ENCODE assay signal across 20 mouse cellular contexts in the genomic region with DNA sequence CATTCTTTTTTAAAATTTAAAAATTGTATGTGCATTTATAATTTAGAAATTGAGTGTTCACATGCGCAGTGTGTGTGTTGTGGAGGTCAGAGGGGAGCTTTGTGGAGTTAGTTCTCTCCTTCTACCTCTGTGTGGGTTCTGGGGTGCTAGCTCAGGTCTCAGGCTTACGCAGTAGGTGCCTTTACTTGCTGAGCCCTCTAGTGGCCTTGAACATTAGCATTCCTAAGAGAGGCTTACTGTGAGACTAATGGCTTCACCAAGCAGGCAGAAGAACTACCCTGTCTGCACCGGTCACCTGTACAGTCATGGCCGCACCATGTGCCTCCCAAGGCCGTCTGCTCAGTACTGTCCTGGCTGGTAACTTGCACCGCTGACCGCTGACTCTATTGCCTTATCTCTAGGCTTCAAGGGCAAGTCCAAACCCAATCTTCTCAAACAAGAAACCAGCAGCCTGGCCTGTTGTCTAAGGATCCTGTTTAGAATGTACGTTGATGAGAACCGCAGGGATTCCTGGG. TPM values are rescaled to one million over a fixed set of nuclear protein-coding genes. Genes with fewer than 3 reads are reported as not detected.
DNase-seq lines count a peak whose midpoint lies in the region; ATAC-seq and TF ChIP-seq lines count a peak whose summit lies in the region.
"Had no signal": no experiment of that assay in that cellular context is flagged by ENCODE, and none has a peak within 500 bp of the region (broad histone marks: within the 10 kb centered on the region; RNA-seq: fewer than 3 reads in every experiment).

No protein-coding gene starts in this region.

- WGBS in lung, embryonic 14.5 days: 76% methylated on average over 9 of the region's 9 CpGs
- WGBS in intestine, postnatal 0 days: 71% methylated on average over 9 of the region's 9 CpGs

- no peaks in the 10 kb centered on the region for H3K27me3 ChIP-seq in lung, embryonic 14.5 days (ENCODE audit: insufficient read depth, low read length)
- H3K27me3 ChIP-seq in intestine, postnatal 0 days (replicated peaks; ENCODE audit: control insufficient read depth, insufficient read depth, low read length): no peaks in the 10 kb centered on the region
- H3K27me3 ChIP-seq: liver, embryonic 13.5 days; neural tube, embryonic 12.5 days had no signal

- peak; percentile 26; the same call in 1 of the 2 replicates for TF ChIP-seq CTCF in lung, embryonic 14.5 days (IDR thresholded peaks at IDR 0.05; ENCODE audit: low read depth)
- peak; percentile 50 for TF ChIP-seq CTCF in intestine, postnatal 0 days (IDR thresholded peaks at IDR 0.05; ENCODE audit: low read depth)

- H3K36me3 ChIP-seq in lung, embryonic 14.5 days (ENCODE audit: insufficient read depth): peaks cover 41% of the 10 kb centered on the region
- peaks cover 20% of the 10 kb centered on the region for H3K36me3 ChIP-seq in ES-E14 (ENCODE audit: control insufficient read depth, insufficient read depth, low read length, poor library complexity, severe bottlenecking)
- peaks cover 62% of the 10 kb centered on the region for H3K36me3 ChIP-seq in intestine, postnatal 0 days (ENCODE audit: control insufficient read depth, insufficient read depth)

- H3K27ac ChIP-seq in lung, embryonic 14.5 days (ENCODE audit: low read depth): no peak overlapping the region
- no peak overlapping the region for H3K27ac ChIP-seq in ES-E14 (ENCODE audit: insufficient read depth, low read depth, low read length, poor library complexity, severe bottlenecking)
- no peak overlapping the region for H3K27ac ChIP-seq in intestine, postnatal 0 days (ENCODE audit: low read depth, low read length)
- H3K27ac ChIP-seq: forebrain, embryonic 10.5 days; liver, embryonic 13.5 days; neural tube, embryonic 12.5 days had no signal

- in situ Hi-C loops in ES-E14 (cut with MboI; ENCODE audit: low sequenced_read_pairs in 2 of 2, unreplicated experiment in 2 of 2): no loop called here

- H3K9ac ChIP-seq in lung, embryonic 14.5 days: no peak overlapping the region
- peak overlapping the region; percentile 44; the same call in 1 of the 2 replicates for H3K9ac ChIP-seq in ES-E14 (ENCODE audit: insufficient read depth, low read depth, low read length, poor library complexity, severe bottlenecking)
- H3K9ac ChIP-seq in intestine, postnatal 0 days (ENCODE audit: low read depth, low read length): no peak overlapping the region
- H3K9ac ChIP-seq: liver, embryonic 13.5 days; neural tube, embryonic 12.5 days had no signal

- no peak for ATAC-seq in lung, embryonic 14.5 days (ENCODE audit: insufficient read depth)
- ATAC-seq in intestine, postnatal 0 days: no peak
- ATAC-seq: inflammation-experienced regulatory T-cells, adult 6 months had no signal

- DNase-seq in adrenal gland, adult 2 months: peak; percentile 71
- no peak for DNase-seq in adrenal gland, postnatal 25 days
- no peak for DNase-seq in lung, embryonic 14.5 days
- DNase-seq in lung, postnatal 36 days: no peak
- DNase-seq in ES-E14 (ENCODE audit: low read depth, low spot score): no peak
- DNase-seq in spleen, postnatal 14 days (ENCODE audit: low spot score in 2 of 2): no peak
- no peak for DNase-seq in urinary bladder, postnatal 14 days (ENCODE audit: low spot score)
- DNase-seq: cerebellum, adult 18-20 months; heart, postnatal 4 days; kidney, postnatal 14 days; left cerebral cortex, postnatal 4 days; liver, embryonic 13.5 days; right cerebral cortex, postnatal 4 days; thymus, postnatal 36 days had no signal

- H3K4me2 ChIP-seq in lung, embryonic 14.5 days: no peak overlapping the region
- H3K4me2 ChIP-seq in intestine, postnatal 0 days (replicated peaks; ENCODE audit: low read depth): no peak overlapping the region
- H3K4me2 ChIP-seq: heart, embryonic 11.5 days; liver, embryonic 13.5 days; neural tube, embryonic 12.5 days had no signal

- H3K4me1 ChIP-seq in lung, embryonic 14.5 days (ENCODE audit: insufficient read depth): no peaks in the 10 kb centered on the region
- peaks cover 0 to 13% of the 10 kb centered on the region in 2 experiments; a peak in 1 of 4 replicates for H3K4me1 ChIP-seq in ES-E14 (ENCODE audit: control insufficient read depth in 2 of 2, insufficient read depth in 2 of 2, low read length in 2 of 2, poor library complexity in 1 of 2)
- no peaks in the 10 kb centered on the region for H3K4me1 ChIP-seq in intestine, postnatal 0 days (replicated peaks; ENCODE audit: control insufficient read depth, insufficient read depth, low read length)
- H3K4me1 ChIP-seq: liver, embryonic 13.5 days; neural tube, embryonic 12.5 days had no signal

- no peak overlapping the region for H3K4me3 ChIP-seq in lung, embryonic 14.5 days (ENCODE audit: low read depth, low read length)
- 0 out of 4 replicates have a peak overlapping the region, but pooled peaks of 1 of the 2 experiments have one; percentile 24 for H3K4me3 ChIP-seq in ES-E14 (ENCODE audit: insufficient read depth in 1 of 2, low read depth in 1 of 2, low read length in 2 of 2, poor library complexity in 1 of 2, severe bottlenecking in 1 of 2)
- H3K4me3 ChIP-seq in intestine, postnatal 0 days (ENCODE audit: low read depth, low read length): no peak overlapping the region
- H3K4me3 ChIP-seq: forebrain, embryonic 10.5 days; liver, embryonic 13.5 days; neural tube, embryonic 12.5 days had no signal

- no peaks in the 10 kb centered on the region for H3K9me3 ChIP-seq in lung, embryonic 14.5 days (ENCODE audit: low read depth, low read length)
- no peaks in the 10 kb centered on the region for H3K9me3 ChIP-seq in ES-E14 (ENCODE audit: control insufficient read depth, insufficient read depth, low read depth, low read length)
- no peaks in the 10 kb centered on the region for H3K9me3 ChIP-seq in intestine, postnatal 0 days (ENCODE audit: control insufficient read depth)
- H3K9me3 ChIP-seq: forebrain, embryonic 10.5 days; G1E; liver, embryonic 13.5 days; neural tube, embryonic 12.5 days had no signal

TF ChIP-seq in ES-E14, 5 proteins besides CTCF, POLR2A, EP300 and RAD21:
- TF ChIP-seq ZNF384 (IDR thresholded peaks at IDR 0.05; ENCODE audit: low read depth, low read length) (no peak), ZC3H11A (IDR thresholded peaks at IDR 0.05; ENCODE audit: borderline replicate concordance, low read depth, low read length) (no peak), HCFC1 (IDR thresholded peaks at IDR 0.05; ENCODE audit: borderline replicate concordance, insufficient read depth, low read length) (no peak), MAFK (IDR thresholded peaks at IDR 0.05; ENCODE audit: insufficient read depth, low read depth, low read length) (no peak), CHD2 (IDR thresholded peaks at IDR 0.05; ENCODE audit: low read depth, low read length) (no peak)
TF ChIP-seq in ES-E14: peak in this region for 0.

RNA-seq across cellular contexts. Expression of a gene that starts 14.4 kb away (rescaled TPM):
- 10 to 100 TPM; 56.4 to 77.0 TPM for total RNA-seq in adrenal gland, adult 2 months (2021)
- polyA plus RNA-seq in adrenal gland, adult 2 months (2012; rRNA removed): 8.9 and 12.6 TPM in 2 replicates
- 67.6 and 83.7 TPM in 2 replicates for total RNA-seq in adrenal gland, postnatal 25 days (2021)
- polyA plus RNA-seq in lung, embryonic 14.5 days (2014; fragmentation: Nextera tagmentation; extraction: Ambion mirVana): 177 TPM in 2 replicates
- total RNA-seq in ES-E14 (2012; rRNA removed): 90.8 and 140 TPM in 2 replicates
- 20.8 and 22.1 TPM in 2 replicates for polyA plus RNA-seq in intestine, postnatal 0 days (2015; fragmentation: Nextera tagmentation; extraction: Ambion mirVana)
